Mouse (Mus musculus) limb, embryonic 14.5 days (tissue): ENCODE results near the gene Platr17. TPM values are rescaled to one million over a fixed set of nuclear protein-coding genes. Genes with fewer than 3 reads are reported as not detected.

Experiments used
- ATAC-seq: fragments of 200-750 bp; cut with Nextera tagmentation; 2 replicates; pipeline ENCODE4 v1.8.0; 2017; ENCODE audit warnings: low read depth, moderate number of reproducible peaks, moderate TSS enrichment; ENCODE audit not compliant: low FRiP score
- DNase-seq: peaks from one replicate; pipeline ENCODE4 v3.0.0-alpha.2; 2015; ENCODE audit warnings: low spot score
- H3K27ac ChIP-seq: fragments of 300-500 bp; sonication (generic); replicated peaks from 2 replicates; pipeline ENCODE4 v1.5.1; 2014; ENCODE audit warnings: low read depth, mild to moderate bottlenecking, low read length, moderate library complexity, mixed read lengths
- H3K27me3 ChIP-seq: fragments of 300-500 bp; sonication (generic); 2 replicates; pipeline ENCODE4 v1.6.1; 2014; ENCODE audit warnings: low read length, mixed read lengths; ENCODE audit not compliant: control insufficient read depth, insufficient read depth
- H3K36me3 ChIP-seq: fragments of 300-500 bp; sonication (generic); 2 replicates; pipeline ENCODE4 v1.6.1; 2014; ENCODE audit warnings: mild to moderate bottlenecking, low read length, moderate library complexity, mixed read lengths; ENCODE audit not compliant: control insufficient read depth, insufficient read depth
- H3K4me1 ChIP-seq: fragments of 300-500 bp; sonication (generic); 2 replicates; pipeline ENCODE4 v1.6.1; 2014; ENCODE audit warnings: antibody characterized with exemption, low read length, mixed read lengths; ENCODE audit not compliant: control insufficient read depth, insufficient read depth
- H3K4me2 ChIP-seq: fragments of 300-500 bp; sonication (generic); replicated peaks from 2 replicates; pipeline ENCODE4 v1.6.1; 2014; ENCODE audit warnings: low read depth, mild to moderate bottlenecking, low read length, moderate library complexity; ENCODE audit not compliant: severe bottlenecking
- H3K4me3 ChIP-seq: fragments of 300-500 bp; sonication (generic); replicated peaks from 2 replicates; pipeline ENCODE4 v1.5.1; 2014; ENCODE audit warnings: low read length
- H3K9ac ChIP-seq: fragments of 300-500 bp; sonication (generic); 2 replicates; pipeline ENCODE4 v1.6.1; 2014; ENCODE audit warnings: mild to moderate bottlenecking, low read depth, low read length, moderate library complexity; ENCODE audit not compliant: severe bottlenecking
- H3K9me3 ChIP-seq: fragments of 300-500 bp; sonication (generic); 2 replicates; pipeline ENCODE4 v1.6.1; 2016; ENCODE audit warnings: low read length; ENCODE audit not compliant: control insufficient read depth
- POLR2A ChIP-seq: fragments of 200-500 bp; IDR thresholded peaks from 2 replicates; pipeline ENCODE4 v1.8.0; 2012; ENCODE audit warnings: inconsistent platforms, mild to moderate bottlenecking, moderate library complexity, borderline replicate concordance; ENCODE audit not compliant: insufficient read depth, insufficient read length; ENCODE audit errors: extremely low read depth
- WGBS: fragments of 180-500 bp; shearing (Covaris S2); extraction: QIAGEN DNeasy Blood & Tissue Kit; methylation state at CpG from one replicate; pipeline ENCODE4 v1.1.7; 2014; 5-methylcytosine and 5-hydroxymethylcytosine counted together
- polyA plus RNA-seq, 2 experiments: library from polyadenylated mRNA; depleted of rRNA in 1 of 2; stranded (reverse) in 1 of 2; unstranded in 1 of 2; fragments of >200 nt; fragmentation: Nextera tagmentation in 1 of 2; extraction: Ambion mirVana in 1 of 2; gene quantifications; 2 replicates each; pipeline versions ENCODE4 v1.2.1 to v1.2.3; 2012 to 2014

Platr17 gene
- polyA plus RNA-seq, 2 experiments = 0.34 to 0.40 TPM

DNA sequence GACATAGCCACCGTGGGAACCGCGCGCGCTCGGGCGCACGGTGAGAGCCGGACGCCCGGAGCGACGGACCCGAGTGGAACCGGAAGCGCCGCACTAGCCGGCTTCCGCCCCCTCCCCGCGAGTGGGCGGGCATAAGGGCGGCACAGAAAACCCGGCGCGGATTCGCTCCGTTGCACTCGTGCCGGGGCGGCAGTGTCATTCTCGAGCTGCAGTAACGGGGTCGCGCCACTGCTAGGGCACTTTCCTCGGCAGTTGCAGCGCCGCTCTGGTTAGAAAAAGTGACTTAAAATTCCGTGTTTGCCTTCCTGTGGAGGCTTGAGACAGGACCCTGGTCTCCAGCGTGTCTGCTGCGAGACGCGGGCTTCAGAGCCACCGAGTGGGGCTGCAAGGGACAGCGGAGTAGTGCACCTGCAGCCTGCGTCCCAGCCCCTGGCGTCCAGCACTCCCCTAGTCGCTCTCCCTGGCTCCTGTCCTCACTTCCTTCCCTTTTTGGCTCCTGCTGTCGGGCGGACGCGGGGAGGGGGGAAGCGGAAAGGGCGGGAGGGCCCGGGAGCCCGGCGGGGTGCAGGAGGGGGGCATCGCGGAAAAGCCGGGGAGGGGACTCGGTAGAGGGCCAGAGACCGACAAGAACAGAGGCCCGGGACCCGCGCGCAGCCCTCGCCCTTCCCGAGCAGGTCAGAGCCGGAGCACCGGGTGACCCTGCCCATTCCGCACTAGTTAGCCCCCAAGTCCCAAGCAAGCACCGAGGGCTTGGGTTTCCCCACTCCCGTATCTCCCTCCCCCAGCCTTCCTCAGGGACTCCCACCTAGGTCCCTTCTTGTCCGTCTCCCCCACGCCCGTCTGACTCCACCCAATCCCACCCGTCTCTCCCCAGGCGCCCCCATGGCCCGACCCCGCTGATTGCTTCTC is 24.7 kb downstream of the Platr17 start, which contains the start of gene Rgl2:
TSS of gene Rgl2 (plus strand) at position 173 of the 909 bp plus-strand sequence.
- 0 out of 2 replicates have a peak, but pooled peaks have one; percentile 34 for TF ChIP-seq POLR2A
- Histone ChIP-seq H3K36me3 (peaks cover 35% of the 10 kb centered on the region), H3K4me3 (peak within 1 kb of the TSS; percentile 84), H3K9me3 (no peaks in the 10 kb centered on the region), H3K4me1 (peaks cover 15% of the 10 kb centered on the region), H3K27ac (peak within 1 kb of the TSS; percentile 90), H3K27me3 (no peaks in the 10 kb centered on the region), H3K4me2 (peak within 1 kb of the TSS; percentile 98), H3K9ac (peak within 1 kb of the TSS; percentile 72)
- WGBS = under 1% methylated on average over 62 of the region's 80 CpGs
- ATAC-seq (peak; percentile 92), DNase-seq (peak; percentile 94)

DNA sequence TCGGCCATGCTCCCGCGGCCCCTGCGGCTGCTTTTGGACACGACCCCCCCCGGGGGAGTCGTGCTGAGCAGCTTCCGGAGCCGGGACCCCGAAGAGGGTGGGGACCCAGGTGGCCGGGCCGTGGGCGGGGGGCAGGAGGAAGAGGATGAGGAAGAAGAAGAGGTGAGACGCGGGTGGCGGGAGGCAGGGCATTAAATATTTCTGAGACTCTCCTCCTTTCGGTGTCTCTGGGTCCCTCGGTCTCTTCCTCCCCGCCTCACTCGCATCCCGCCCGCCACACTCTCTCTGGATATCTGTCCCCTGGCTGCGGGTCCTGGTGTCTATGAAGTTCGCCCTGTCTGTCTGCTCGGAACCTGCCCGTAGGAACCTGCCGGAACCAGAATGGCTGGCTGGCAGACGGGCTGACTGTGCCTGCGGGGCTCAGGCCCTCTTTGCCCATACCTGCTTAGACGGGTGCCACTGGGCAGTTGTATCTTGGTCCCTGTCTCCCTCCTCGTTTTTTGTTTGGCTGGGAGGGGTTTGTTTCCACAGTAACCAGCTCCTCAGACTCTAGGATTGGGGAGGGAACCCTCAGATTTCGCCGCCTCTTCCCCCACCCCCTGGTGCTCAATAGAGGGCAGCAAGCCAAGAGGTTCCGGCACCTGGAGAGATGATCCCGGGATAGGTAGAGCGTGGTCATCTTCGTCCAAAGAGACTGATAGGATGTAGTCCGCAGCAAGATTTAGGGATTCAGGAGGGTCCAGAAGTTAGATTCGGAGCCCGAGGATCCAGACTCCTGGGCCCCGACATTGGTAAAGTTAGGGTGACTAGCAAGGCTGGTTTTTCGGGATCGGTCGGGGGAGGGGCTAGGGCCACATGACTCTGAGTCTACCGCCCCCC is 25.6 kb downstream of the Platr17 start:
- H3K4me1 ChIP-seq = peaks cover 15% of the 10 kb centered on the region
- TF ChIP-seq POLR2A = no peak
- no peaks in the 10 kb centered on the region for H3K9me3 ChIP-seq
- peak overlapping the region; percentile 72 for H3K9ac ChIP-seq
- peak overlapping the region; percentile 98 for H3K4me2 ChIP-seq
- peak; percentile 60 for DNase-seq
- H3K27me3 ChIP-seq = no peaks in the 10 kb centered on the region
- peak overlapping the region; percentile 84 for H3K4me3 ChIP-seq
- no peak for ATAC-seq
- under 1% methylated on average over 45 of the region's 45 CpGs for WGBS
- peaks cover 40% of the 10 kb centered on the region for H3K36me3 ChIP-seq
- peak overlapping the region; percentile 90 for H3K27ac ChIP-seq

DNA sequence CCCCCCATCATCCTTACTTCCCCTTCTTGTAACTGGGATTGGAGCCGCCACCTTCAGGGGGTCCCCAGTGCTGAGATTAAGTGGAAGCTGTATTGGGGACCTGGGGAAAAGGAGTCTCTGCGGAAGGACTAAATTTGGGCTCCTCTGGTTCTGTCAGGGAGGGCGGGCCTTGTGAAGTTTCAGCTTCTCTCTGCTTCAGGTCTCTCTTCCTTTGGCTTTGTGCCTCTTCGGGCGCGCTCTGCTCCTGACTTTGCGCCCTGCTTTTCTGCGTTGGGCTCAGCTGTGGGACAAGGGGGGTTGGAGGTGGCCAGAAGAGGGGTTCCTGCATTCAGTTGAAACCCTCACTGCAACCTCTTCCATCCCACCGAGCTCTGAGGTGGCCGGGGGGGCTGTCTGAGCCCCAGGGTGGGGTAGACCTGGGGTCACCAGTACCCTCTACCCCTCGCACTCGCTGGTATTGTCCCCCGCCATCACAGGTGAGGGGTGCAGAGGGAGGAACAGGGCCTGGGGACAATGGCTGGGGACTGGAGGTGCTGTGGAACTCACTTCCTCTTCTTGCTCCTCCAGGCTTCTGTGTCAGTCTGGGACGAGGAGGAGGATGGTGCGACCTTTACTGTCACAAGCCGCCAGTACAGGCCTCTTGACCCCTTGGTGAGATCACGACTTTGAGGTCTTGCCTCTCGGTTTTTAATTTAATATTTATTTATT is 26.4 kb downstream of the Platr17 start:
- Histone ChIP-seq H3K36me3 (peaks cover 42% of the 10 kb centered on the region), H3K4me3 (peak overlapping the region; percentile 84), H3K9ac (peak overlapping the region; percentile 72), H3K27me3 (no peaks in the 10 kb centered on the region), H3K4me2 (peak overlapping the region; percentile 98), H3K9me3 (no peaks in the 10 kb centered on the region), H3K4me1 (peaks cover 15% of the 10 kb centered on the region), H3K27ac (no peak overlapping the region)
- DNase-seq = no peak
- 30% methylated on average over 18 of the region's 18 CpGs for WGBS
- no peak for ATAC-seq
- no peak for TF ChIP-seq POLR2A

DNA sequence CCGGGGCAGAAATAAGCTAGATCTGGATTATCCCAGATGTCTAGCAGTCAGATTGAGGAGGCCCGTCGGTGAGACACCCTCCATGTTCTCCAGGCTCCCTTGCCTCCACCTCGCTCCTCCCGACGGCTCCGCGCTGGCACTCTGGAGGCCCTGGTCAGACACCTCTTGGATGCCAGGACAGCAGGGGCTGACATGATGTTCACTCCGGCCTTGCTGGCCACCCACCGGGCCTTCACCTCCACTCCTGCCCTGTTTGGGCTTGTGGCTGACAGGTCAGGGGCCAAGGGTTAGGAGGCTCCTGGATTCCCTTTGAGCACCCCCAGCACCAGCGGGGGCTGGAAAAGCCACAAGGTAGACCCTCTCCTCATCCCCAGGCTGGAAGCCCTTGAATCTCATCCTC is 27.0 kb downstream of the Platr17 start:
- 93% methylated on average over 11 of the region's 11 CpGs for WGBS
- H3K4me2 ChIP-seq = no peak overlapping the region
- no peaks in the 10 kb centered on the region for H3K9me3 ChIP-seq
- H3K27me3 ChIP-seq = no peaks in the 10 kb centered on the region
- no peak overlapping the region for H3K27ac ChIP-seq
- TF ChIP-seq POLR2A = no peak
- H3K36me3 ChIP-seq = peaks cover 40% of the 10 kb centered on the region
- H3K4me1 ChIP-seq = peaks cover 15% of the 10 kb centered on the region
- 0 out of 2 replicates have a peak overlapping the region, but pooled peaks have one; percentile 84 for H3K4me3 ChIP-seq
- DNase-seq = no peak
- no peak overlapping the region for H3K9ac ChIP-seq
- ATAC-seq = no peak
